Mouse (Mus musculus) testis, adult 2 months (tissue): ENCODE measurements around the gene Endov.

ENCODE experiments used
- CTCF ChIP-seq: fragments of 200-500 bp; IDR thresholded peaks from 2 replicates; pipeline ENCODE4 v1.5.1; 2012; ENCODE audit warnings: low read depth, mild to moderate bottlenecking, inconsistent platforms, low read length, moderate library complexity; ENCODE audit not compliant: control insufficient read depth, insufficient read depth, insufficient replicate concordance
- POLR2A ChIP-seq: fragments of 200-500 bp; IDR thresholded peaks from 2 replicates; pipeline ENCODE4 v1.6.1; 2012; ENCODE audit warnings: low read depth, mild to moderate bottlenecking, inconsistent platforms, low read length, moderate library complexity; ENCODE audit not compliant: control insufficient read depth

DNA sequence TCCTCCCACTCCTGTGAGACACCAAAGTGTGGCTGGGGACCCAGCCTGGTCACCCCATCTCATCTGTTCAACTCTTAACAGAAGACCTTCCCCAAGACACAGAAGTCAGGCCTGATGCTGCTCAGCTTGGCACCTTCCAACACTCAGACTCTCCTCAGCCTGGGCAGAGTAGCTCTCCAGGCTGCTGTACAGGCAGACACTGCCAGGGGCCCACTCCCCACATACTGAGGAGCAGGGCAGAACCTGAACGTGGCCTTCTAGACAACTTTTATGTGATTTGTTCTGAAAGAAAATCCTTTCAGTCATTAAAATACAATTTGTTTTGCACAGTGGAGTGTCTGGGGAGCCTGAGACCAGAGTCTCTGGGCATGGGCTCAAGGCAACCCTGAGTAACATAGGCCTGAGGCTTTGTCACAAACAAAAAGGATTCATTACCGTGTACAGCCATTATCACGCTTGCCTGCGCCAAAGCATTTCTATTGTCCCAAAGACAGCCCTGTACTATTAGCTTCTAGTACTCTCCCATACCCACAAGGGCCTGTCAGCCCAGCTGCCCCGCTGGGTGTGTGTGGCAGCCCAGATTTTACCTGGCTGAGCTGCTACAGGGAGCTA is 18.1 kb downstream of the Endov start:
- TF ChIP-seq CTCF (no peak), POLR2A (no peak)
